Mouse (Mus musculus) embryonic facial prominence, embryonic 13.5 days (tissue): ENCODE results near the gene Stxbp6. TPM values are rescaled to one million over a fixed set of nuclear protein-coding genes. Genes with fewer than 3 reads are reported as not detected.

ENCODE experiments used
- ATAC-seq: fragments of 200-750 bp; cut with Nextera tagmentation; 2 replicates; pipeline ENCODE4 v1.8.0; 2017; ENCODE audit warnings: low read depth; ENCODE audit not compliant: insufficient number of reproducible peaks, insufficient read depth, low FRiP score, low TSS enrichment
- H3K27ac ChIP-seq: fragments of 300-500 bp; sonication (generic); 2 replicates; pipeline ENCODE4 v1.5.1; 2015; ENCODE audit warnings: moderate library complexity, mild to moderate bottlenecking, inconsistent platforms
- H3K27me3 ChIP-seq: fragments of 300-500 bp; sonication (generic); 2 replicates; pipeline ENCODE4 v1.6.1; 2015; ENCODE audit warnings: mild to moderate bottlenecking, inconsistent platforms
- H3K36me3 ChIP-seq: fragments of 300-500 bp; sonication (generic); 2 replicates; pipeline ENCODE4 v1.6.1; 2015; ENCODE audit warnings: mild to moderate bottlenecking, inconsistent platforms
- H3K4me1 ChIP-seq: fragments of 300-500 bp; sonication (generic); 2 replicates; pipeline ENCODE4 v1.6.1; 2015; ENCODE audit warnings: inconsistent platforms
- H3K4me2 ChIP-seq: fragments of 300-500 bp; sonication (generic); 2 replicates; pipeline ENCODE4 v1.6.1; 2015; ENCODE audit warnings: moderate library complexity, mild to moderate bottlenecking, inconsistent platforms
- H3K4me3 ChIP-seq: fragments of 300-500 bp; sonication (generic); 2 replicates; pipeline ENCODE4 v1.5.1; 2015; ENCODE audit warnings: mild to moderate bottlenecking, inconsistent platforms
- H3K9ac ChIP-seq: fragments of 300-500 bp; sonication (generic); 2 replicates; pipeline ENCODE4 v1.6.1; 2015; ENCODE audit warnings: mild to moderate bottlenecking, inconsistent platforms
- H3K9me3 ChIP-seq: fragments of 300-500 bp; sonication (generic); 2 replicates; pipeline ENCODE4 v1.6.1; 2016; ENCODE audit warnings: inconsistent platforms
- WGBS: fragments of 180-500 bp; shearing (Covaris S2); methylation state at CpG from one replicate; pipeline ENCODE4 v1.1.7; 2015; ENCODE audit warnings: mixed read lengths; 5-methylcytosine and 5-hydroxymethylcytosine counted together
- polyA plus RNA-seq: library from polyadenylated mRNA; unstranded; fragments of >200 nt; fragmentation: Nextera tagmentation; extraction: Ambion mirVana; gene quantifications from 2 replicates; pipeline ENCODE4 v1.2.1, GENCODE M21; 2015

The Stxbp6 gene
- polyA plus RNA-seq, 1 experiment from 2014 or later = 10.2 TPM

GRCm38 (mm10) chr12:45073331-45074041, 1.0 kb downstream of the Stxbp6 start:
- WGBS = under 1% methylated on average over 28 of the region's 28 CpGs
- peaks cover 19% of the 10 kb centered on the region for H3K27me3 ChIP-seq

GRCm38 (mm10) chr12:45072185-45072584, 2.3 kb downstream of the Stxbp6 start:
- WGBS = 67% methylated on average over 3 of the region's 3 CpGs
- ATAC-seq = no peak
- Histone ChIP-seq H3K4me2 (no peak overlapping the region; the same call in 1 of the 2 replicates), H3K27ac (no peak overlapping the region), H3K4me1 (peaks cover 40% of the 10 kb centered on the region), H3K9ac (no peak overlapping the region), H3K36me3 (no peaks in the 10 kb centered on the region), H3K4me3 (no peak overlapping the region), H3K27me3 (peaks cover 19% of the 10 kb centered on the region), H3K9me3 (no peaks in the 10 kb centered on the region)

More at GRCm38 (mm10) chr12:45073331-45074041, 1.0 kb downstream of the Stxbp6 start:
- Histone ChIP-seq H3K4me3 (peak overlapping the region; percentile 70), H3K9ac (peak overlapping the region; percentile 84), H3K4me1 (peaks cover 32% of the 10 kb centered on the region; the same call in 1 of the 2 replicates), H3K27ac (peak overlapping the region; percentile 75), H3K4me2 (peak overlapping the region; percentile 98), H3K36me3 (no peaks in the 10 kb centered on the region), H3K9me3 (no peaks in the 10 kb centered on the region)
- peak; percentile 1; the same call in 1 of the 2 replicates for ATAC-seq

GRCm38 (mm10) chr12:45070186-45070585, 4.3 kb downstream of the Stxbp6 start:
- Histone ChIP-seq H3K4me3 (no peak overlapping the region), H3K9ac (no peak overlapping the region), H3K4me2 (0 out of 2 replicates have a peak overlapping the region, but pooled peaks have one; percentile 5), H3K36me3 (no peaks in the 10 kb centered on the region), H3K9me3 (no peaks in the 10 kb centered on the region), H3K27me3 (peaks cover 15% of the 10 kb centered on the region), H3K27ac (no peak overlapping the region), H3K4me1 (peaks cover 43% of the 10 kb centered on the region)
- no peak for ATAC-seq
- WGBS = 45% methylated on average over 9 of the region's 9 CpGs

- H3K4me3 ChIP-seq = no peak overlapping the region
- H3K9ac ChIP-seq = no peak overlapping the region
- H3K27ac ChIP-seq = no peak overlapping the region
- 58% methylated on average over 6 of the region's 6 CpGs for WGBS
- H3K36me3 ChIP-seq = no peaks in the 10 kb centered on the region
- peaks cover 34% of the 10 kb centered on the region for H3K4me1 ChIP-seq
- peaks cover 12% of the 10 kb centered on the region for H3K27me3 ChIP-seq
- H3K4me2 ChIP-seq = no peak overlapping the region
- ATAC-seq = no peak
- no peaks in the 10 kb centered on the region for H3K9me3 ChIP-seq
These were observed 6.3 kb downstream of the Stxbp6 start for GRCm38 (mm10) chr12:45068145-45068754.

- peaks cover 8% of the 10 kb centered on the region for H3K27me3 ChIP-seq
- no peak overlapping the region for H3K4me3 ChIP-seq
- peaks cover 30% of the 10 kb centered on the region for H3K4me1 ChIP-seq
- ATAC-seq = no peak
- WGBS = 21% methylated on average over 3 of the region's 3 CpGs
- H3K9ac ChIP-seq = no peak overlapping the region
- H3K4me2 ChIP-seq = peak overlapping the region; percentile 42
- H3K9me3 ChIP-seq = no peaks in the 10 kb centered on the region
- no peaks in the 10 kb centered on the region for H3K36me3 ChIP-seq
- H3K27ac ChIP-seq = no peak overlapping the region; the same call in 1 of the 2 replicates
These were observed 6.8 kb downstream of the Stxbp6 start for GRCm38 (mm10) chr12:45067686-45068085.

GRCm38 (mm10) chr12:45067047-45067685, 7.3 kb downstream of the Stxbp6 start:
- Histone ChIP-seq H3K9ac (no peak overlapping the region), H3K36me3 (no peaks in the 10 kb centered on the region), H3K4me2 (peak overlapping the region; percentile 42), H3K4me1 (peaks cover 30% of the 10 kb centered on the region), H3K4me3 (no peak overlapping the region), H3K9me3 (no peaks in the 10 kb centered on the region), H3K27me3 (peaks cover 3% of the 10 kb centered on the region; the same call in 1 of the 2 replicates), H3K27ac (no peak overlapping the region; the same call in 1 of the 2 replicates)
- WGBS = 27% methylated on average over 11 of the region's 11 CpGs
- no peak for ATAC-seq

GRCm38 (mm10) chr12:45063606-45064005, 10.9 kb downstream of the Stxbp6 start:
- no peak overlapping the region for H3K9ac ChIP-seq
- no peaks in the 10 kb centered on the region for H3K27me3 ChIP-seq
- ATAC-seq = no peak
- peaks cover 17% of the 10 kb centered on the region for H3K4me1 ChIP-seq
- 73% methylated on average over 5 of the region's 5 CpGs for WGBS
- H3K27ac ChIP-seq = no peak overlapping the region
- H3K36me3 ChIP-seq = no peaks in the 10 kb centered on the region
- H3K9me3 ChIP-seq = no peaks in the 10 kb centered on the region
- H3K4me2 ChIP-seq = no peak overlapping the region
- no peak overlapping the region for H3K4me3 ChIP-seq

GRCm38 (mm10) chr12:45061336-45061735, 13.2 kb downstream of the Stxbp6 start:
- no peaks in the 10 kb centered on the region for H3K4me1 ChIP-seq
- no peaks in the 10 kb centered on the region for H3K36me3 ChIP-seq
- WGBS = 57% methylated on average over 5 of the region's 5 CpGs
- no peak overlapping the region for H3K9ac ChIP-seq
- no peak overlapping the region for H3K27ac ChIP-seq
- no peaks in the 10 kb centered on the region for H3K9me3 ChIP-seq
- H3K27me3 ChIP-seq = no peaks in the 10 kb centered on the region
- ATAC-seq = no peak
- H3K4me3 ChIP-seq = no peak overlapping the region
- no peak overlapping the region for H3K4me2 ChIP-seq

GRCm38 (mm10) chr12:45060804-45061203, 13.7 kb downstream of the Stxbp6 start:
- Histone ChIP-seq H3K9ac (no peak overlapping the region), H3K4me1 (no peaks in the 10 kb centered on the region), H3K27me3 (no peaks in the 10 kb centered on the region), H3K36me3 (no peaks in the 10 kb centered on the region), H3K4me2 (no peak overlapping the region), H3K27ac (no peak overlapping the region), H3K9me3 (no peaks in the 10 kb centered on the region), H3K4me3 (no peak overlapping the region)
- 77% methylated on average over 6 of the region's 6 CpGs for WGBS
- no peak for ATAC-seq

GRCm38 (mm10) chr12:45058007-45058406, 16.5 kb downstream of the Stxbp6 start:
- no peak overlapping the region for H3K27ac ChIP-seq
- no peak for ATAC-seq
- no peak overlapping the region for H3K4me2 ChIP-seq
- WGBS = 63% methylated on average over 3 of the region's 3 CpGs
- no peak overlapping the region for H3K9ac ChIP-seq
- H3K27me3 ChIP-seq = no peaks in the 10 kb centered on the region
- H3K4me1 ChIP-seq = no peaks in the 10 kb centered on the region
- H3K36me3 ChIP-seq = no peaks in the 10 kb centered on the region
- no peaks in the 10 kb centered on the region for H3K9me3 ChIP-seq
- H3K4me3 ChIP-seq = no peak overlapping the region

GRCm38 (mm10) chr12:45056372-45056771, 18.1 kb downstream of the Stxbp6 start:
- no peak overlapping the region for H3K27ac ChIP-seq
- no peaks in the 10 kb centered on the region for H3K36me3 ChIP-seq
- WGBS = 78% methylated on average over 3 of the region's 3 CpGs
- H3K4me3 ChIP-seq = no peak overlapping the region
- no peaks in the 10 kb centered on the region for H3K4me1 ChIP-seq
- no peaks in the 10 kb centered on the region for H3K9me3 ChIP-seq
- no peak overlapping the region for H3K9ac ChIP-seq
- H3K27me3 ChIP-seq = no peaks in the 10 kb centered on the region
- H3K4me2 ChIP-seq = no peak overlapping the region
- no peak for ATAC-seq
